Mouse (Mus musculus) gastrocnemius, adult 8-10 months (tissue): ENCODE results near the gene Ipo7. TPM values are rescaled to one million over a fixed set of nuclear protein-coding genes. Genes with fewer than 3 reads are reported as not detected.
"Not testable (repeated sequence)": the region's sequence is repeated elsewhere in the genome, so short reads cannot be mapped to it uniquely, and the experiment has no call there.

Experiments
- DNase-seq, 2 experiments: peaks; one replicate each; pipeline ENCODE4 v3.0.0; 2022; ENCODE audit warnings: low spot score in 2 of 2
- total RNA-seq, 4 experiments: library from RNA; stranded (reverse); gene quantifications; 2 replicates each; pipeline ENCODE4 v1.2.4; 2022

The Ipo7 gene
- total RNA-seq, 4 experiments from 2014 or later, result 79.8 to 101 (median 90.9) TPM

GRCm38 (mm10) chr7:110018631-110019482 is 783 bp downstream of the Ipo7 start:
- peak; percentile 59 to 73 for DNase-seq

- DNase-seq, result no peak
These were observed 5.5 kb downstream of the Ipo7 start for GRCm38 (mm10) chr7:110023553-110023952.

GRCm38 (mm10) chr7:110026594-110026993 is 8.5 kb downstream of the Ipo7 start:
- DNase-seq, result no peak

- DNase-seq, result no peak
These were observed 10.8 kb downstream of the Ipo7 start for GRCm38 (mm10) chr7:110028826-110029225.

GRCm38 (mm10) chr7:110030342-110030741 is 12.3 kb downstream of the Ipo7 start:
- no peak for DNase-seq

GRCm38 (mm10) chr7:110057723-110058122 is 39.6 kb downstream of the Ipo7 start:
- not testable (repeated sequence) for DNase-seq

GRCm38 (mm10) chr7:110059092-110059785 is 41.2 kb downstream of the Ipo7 start:
- no peak for DNase-seq

GRCm38 (mm10) chr7:110060106-110060668 is 42.1 kb downstream of the Ipo7 start:
- no peak for DNase-seq

GRCm38 (mm10) chr7:110060669-110061198 is 42.7 kb downstream of the Ipo7 start:
- DNase-seq, result no peak

- DNase-seq, result peak; percentile 100
These were observed 43.2 kb downstream of the Ipo7 start, which contains the start of gene Zfp143 for GRCm38 (mm10) chr7:110061199-110061751. Gene Zfp143, plus strand, starts transcription at chr7:110061217.

GRCm38 (mm10) chr7:110061752-110062273 is 43.7 kb downstream of the Ipo7 start:
- peak; percentile 81 to 86 for DNase-seq

GRCm38 (mm10) chr7:110063731-110064130 is 45.7 kb downstream of the Ipo7 start:
- no peak for DNase-seq

GRCm38 (mm10) chr7:110069070-110069469 is 51.0 kb downstream of the Ipo7 start:
- no peak for DNase-seq

- DNase-seq, result no peak
These were observed 60.1 kb downstream of the Ipo7 start for GRCm38 (mm10) chr7:110078168-110078567.

- peak; percentile 13 for DNase-seq
These were observed 65.5 kb downstream of the Ipo7 start for GRCm38 (mm10) chr7:110083386-110084165.

- DNase-seq, result no peak
These were observed 67.1 kb downstream of the Ipo7 start for GRCm38 (mm10) chr7:110085217-110085616.

- DNase-seq, result no peak
These were observed 69.8 kb downstream of the Ipo7 start for GRCm38 (mm10) chr7:110087914-110088313.

GRCm38 (mm10) chr7:110091670-110092069 is 73.6 kb downstream of the Ipo7 start:
- DNase-seq, result no peak

GRCm38 (mm10) chr7:110096332-110096731 is 78.3 kb downstream of the Ipo7 start:
- DNase-seq, result no peak

GRCm38 (mm10) chr7:110097106-110097793 is 79.2 kb downstream of the Ipo7 start:
- no peak for DNase-seq
